Mouse (Mus musculus) liver, embryonic 12.5 days (tissue): ENCODE data around the gene Vps51. TPM values are rescaled to one million over a fixed set of nuclear protein-coding genes. Genes with fewer than 3 reads are reported as not detected.

Experiments
- ATAC-seq: fragments of 200-750 bp; cut with Nextera tagmentation; 2 replicates; pipeline ENCODE4 v1.8.0; 2017; ENCODE audit warnings: moderate number of reproducible peaks, mild to moderate bottlenecking, moderate library complexity
- H3K27ac ChIP-seq: fragments of 300-500 bp; sonication (generic); 2 replicates; pipeline ENCODE4 v1.5.1; 2016; ENCODE audit warnings: mild to moderate bottlenecking
- H3K27me3 ChIP-seq: fragments of 300-500 bp; sonication (generic); replicated peaks from 2 replicates; pipeline ENCODE4 v1.6.1; 2016; ENCODE audit warnings: mild to moderate bottlenecking, moderate library complexity
- H3K36me3 ChIP-seq: fragments of 300-500 bp; sonication (generic); 2 replicates; pipeline ENCODE4 v1.6.1; 2016; ENCODE audit warnings: mild to moderate bottlenecking, moderate library complexity
- H3K4me1 ChIP-seq: fragments of 300-500 bp; sonication (generic); 2 replicates; pipeline ENCODE4 v1.6.1; 2016
- H3K4me2 ChIP-seq: fragments of 300-500 bp; sonication (generic); 2 replicates; pipeline ENCODE4 v1.6.1; 2016; ENCODE audit warnings: mild to moderate bottlenecking, moderate library complexity
- H3K4me3 ChIP-seq: fragments of 300-500 bp; sonication (generic); 2 replicates; pipeline ENCODE4 v1.5.1; 2016; ENCODE audit warnings: mild to moderate bottlenecking, moderate library complexity
- H3K9ac ChIP-seq: fragments of 300-500 bp; sonication (generic); 2 replicates; pipeline ENCODE4 v1.6.1; 2016; ENCODE audit warnings: mild to moderate bottlenecking, moderate library complexity
- H3K9me3 ChIP-seq: fragments of 300-500 bp; sonication (generic); replicated peaks from 2 replicates; pipeline ENCODE4 v1.6.1; 2016; ENCODE audit warnings: mild to moderate bottlenecking, moderate library complexity
- WGBS: fragments of 180-500 bp; shearing (Covaris S2); methylation state at CpG from one replicate; pipeline ENCODE4 v1.1.7; 2016; ENCODE audit not compliant: insufficient replicate concordance; 5-methylcytosine and 5-hydroxymethylcytosine counted together
- polyA plus RNA-seq: library from polyadenylated mRNA; unstranded; fragments of >200 nt; fragmentation: Nextera tagmentation; extraction: Ambion mirVana; gene quantifications from 2 replicates; pipeline ENCODE4 v1.2.1, GENCODE M21; 2016

The Vps51 gene
- polyA plus RNA-seq, 1 experiment from 2014 or later = 35.8 TPM

DNA sequence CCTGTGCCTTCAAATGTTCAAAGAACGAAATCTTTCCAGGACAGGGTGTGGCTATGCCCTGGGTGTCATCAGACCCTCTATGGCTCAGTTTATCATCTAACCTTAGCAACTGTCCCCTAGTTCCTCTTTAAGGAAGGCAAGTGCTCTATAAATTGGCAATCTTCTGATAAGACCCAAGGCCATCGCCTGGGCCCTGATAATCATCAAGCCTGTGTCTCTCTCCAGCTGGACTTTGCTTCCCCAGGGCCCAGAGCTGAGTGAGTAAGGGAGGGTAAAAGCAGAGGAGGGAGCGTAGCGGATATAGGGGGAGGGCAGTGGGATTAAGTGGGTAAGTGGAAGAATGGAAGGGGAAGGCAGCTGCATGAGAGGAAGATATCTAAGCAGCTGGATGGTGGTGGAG lies 27.4 kb upstream of the Vps51 start:
- Histone ChIP-seq H3K9me3 (no peaks in the 10 kb centered on the region), H3K27ac (0 out of 2 replicates have a peak overlapping the region, but pooled peaks have one; percentile 8), H3K9ac (no peak overlapping the region), H3K4me2 (no peak overlapping the region), H3K36me3 (peaks cover 8% of the 10 kb centered on the region; the same call in 1 of the 2 replicates), H3K4me3 (no peak overlapping the region), H3K27me3 (no peaks in the 10 kb centered on the region), H3K4me1 (peaks cover 51% of the 10 kb centered on the region)
- 28% methylated on average over 4 of the region's 4 CpGs for WGBS
- ATAC-seq = no peak

DNA sequence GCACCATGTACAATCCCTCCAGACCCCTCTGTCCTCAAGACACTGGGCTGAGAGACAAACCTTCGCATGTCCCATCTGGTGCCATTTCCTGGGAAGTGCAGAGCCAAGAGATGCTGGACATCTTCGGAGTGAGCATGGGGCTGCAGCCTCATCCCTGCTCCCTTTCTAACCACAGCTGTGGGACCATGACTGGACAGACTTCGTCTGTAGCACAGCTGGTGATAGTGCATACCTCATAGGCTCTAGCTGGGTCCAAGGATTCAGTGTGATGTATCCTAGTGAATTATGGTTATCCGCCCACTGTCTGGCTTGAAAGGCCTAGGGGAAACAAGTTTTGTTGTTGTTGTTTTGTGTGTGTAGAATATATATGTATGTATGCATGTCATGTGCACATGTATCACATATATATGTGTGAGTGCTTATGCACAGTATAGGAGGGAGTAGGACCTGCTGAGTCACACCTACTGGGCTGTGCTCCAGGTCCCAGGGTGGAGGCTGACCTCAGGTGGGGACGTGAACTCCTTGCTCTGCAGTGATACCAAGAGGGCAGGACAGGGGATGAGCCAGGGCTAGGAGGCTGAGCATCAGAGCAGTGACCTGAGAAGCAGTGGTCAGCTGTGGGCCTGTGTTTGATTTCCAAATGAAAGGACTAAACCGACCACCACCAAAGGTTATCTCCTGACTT lies 25.3 kb upstream of the Vps51 start:
- H3K9ac ChIP-seq = no peak overlapping the region
- no peaks in the 10 kb centered on the region for H3K27me3 ChIP-seq
- no peak overlapping the region for H3K4me3 ChIP-seq
- peaks cover 53% of the 10 kb centered on the region for H3K4me1 ChIP-seq
- peak overlapping the region; percentile 52 for H3K27ac ChIP-seq
- ATAC-seq = peak; percentile 87
- no peaks in the 10 kb centered on the region for H3K9me3 ChIP-seq
- no peak overlapping the region for H3K4me2 ChIP-seq
- 68% methylated on average over 6 of the region's 6 CpGs for WGBS
- peaks cover 28% of the 10 kb centered on the region for H3K36me3 ChIP-seq

DNA sequence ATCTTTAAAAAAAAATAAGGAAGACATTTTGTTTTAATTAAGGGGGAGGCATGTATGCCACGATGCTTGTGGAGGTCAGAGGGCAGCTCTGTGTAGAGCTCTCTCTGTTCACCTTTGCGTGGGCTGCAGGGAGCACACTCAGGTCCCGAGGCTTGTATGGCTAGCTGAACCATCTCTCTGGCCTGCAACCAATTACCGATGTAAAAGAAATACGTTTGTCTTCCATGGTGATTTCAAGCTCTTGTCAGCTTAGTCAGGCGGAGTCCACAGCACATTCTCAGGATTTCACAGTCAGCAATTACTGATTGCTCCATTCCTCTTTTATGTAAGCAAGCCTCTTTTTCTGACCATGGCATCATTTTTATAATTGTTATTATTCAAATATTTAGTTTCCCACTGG lies 24.2 kb upstream of the Vps51 start:
- Histone ChIP-seq H3K27ac (no peak overlapping the region), H3K4me3 (no peak overlapping the region), H3K27me3 (no peaks in the 10 kb centered on the region), H3K4me2 (no peak overlapping the region), H3K9ac (no peak overlapping the region), H3K36me3 (peaks cover 34% of the 10 kb centered on the region), H3K4me1 (peaks cover 50% of the 10 kb centered on the region), H3K9me3 (no peaks in the 10 kb centered on the region)
- WGBS = 76% methylated on average over 6 of the region's 6 CpGs
- ATAC-seq = no peak

DNA sequence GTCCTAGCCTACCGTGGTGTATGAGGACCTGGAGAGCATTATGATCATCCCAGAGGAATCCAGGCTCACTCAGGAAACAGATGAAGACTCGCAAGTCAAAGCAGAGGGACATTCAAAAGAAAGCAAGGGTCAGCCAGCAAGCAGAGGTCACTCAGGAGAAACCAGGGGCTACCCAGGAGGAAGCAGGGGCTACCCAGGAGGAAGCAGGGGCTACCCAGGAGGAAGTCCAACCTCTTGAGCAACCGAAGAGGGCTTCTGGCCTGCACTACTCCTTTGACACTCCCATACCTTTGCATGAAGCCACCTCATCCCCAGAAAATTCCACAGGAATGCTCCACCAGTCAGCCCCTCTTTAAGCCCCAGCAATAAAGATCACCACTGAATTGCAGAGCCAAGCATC lies 20.8 kb upstream of the Vps51 start:
- Histone ChIP-seq H3K4me1 (peaks cover 28% of the 10 kb centered on the region), H3K27me3 (no peaks in the 10 kb centered on the region), H3K4me3 (no peak overlapping the region), H3K9ac (no peak overlapping the region), H3K4me2 (no peak overlapping the region), H3K27ac (no peak overlapping the region), H3K9me3 (no peaks in the 10 kb centered on the region), H3K36me3 (peaks cover 67% of the 10 kb centered on the region)
- WGBS = 58% methylated on average over 3 of the region's 3 CpGs
- no peak for ATAC-seq

DNA sequence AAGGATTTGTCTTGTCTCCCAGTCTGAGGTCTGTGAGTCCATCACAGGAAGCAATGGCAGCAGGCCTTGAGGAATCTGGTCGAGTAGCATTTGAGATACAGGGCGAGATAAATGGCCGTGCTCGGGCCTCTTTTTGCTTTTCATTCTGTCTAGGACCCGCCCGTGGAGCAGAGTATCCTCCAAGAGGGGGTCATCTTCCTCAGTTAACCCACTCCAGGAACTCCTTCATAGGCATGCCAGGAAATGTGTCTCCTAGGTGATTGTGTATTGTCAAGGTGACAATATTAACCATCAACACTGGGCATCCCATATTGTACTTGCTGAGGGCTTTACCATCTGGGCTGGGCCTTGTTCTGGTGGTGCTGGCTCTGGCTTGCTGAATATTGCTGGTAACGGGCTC lies 17.1 kb upstream of the Vps51 start, which contains the start of gene AC131692.1:
AC131692.1 (plus strand) TSS at position 301 of the 400 bp plus-strand sequence.
- Histone ChIP-seq H3K27ac (no peak within 1 kb of the TSS), H3K4me1 (peaks cover 4% of the 10 kb centered on the region; the same call in 1 of the 2 replicates), H3K9ac (no peak within 1 kb of the TSS), H3K4me2 (no peak within 1 kb of the TSS), H3K27me3 (no peaks in the 10 kb centered on the region), H3K9me3 (no peaks in the 10 kb centered on the region), H3K4me3 (no peak within 1 kb of the TSS), H3K36me3 (peaks cover 93% of the 10 kb centered on the region)
- no peak for ATAC-seq
- WGBS = 82% methylated on average over 7 of the region's 7 CpGs

DNA sequence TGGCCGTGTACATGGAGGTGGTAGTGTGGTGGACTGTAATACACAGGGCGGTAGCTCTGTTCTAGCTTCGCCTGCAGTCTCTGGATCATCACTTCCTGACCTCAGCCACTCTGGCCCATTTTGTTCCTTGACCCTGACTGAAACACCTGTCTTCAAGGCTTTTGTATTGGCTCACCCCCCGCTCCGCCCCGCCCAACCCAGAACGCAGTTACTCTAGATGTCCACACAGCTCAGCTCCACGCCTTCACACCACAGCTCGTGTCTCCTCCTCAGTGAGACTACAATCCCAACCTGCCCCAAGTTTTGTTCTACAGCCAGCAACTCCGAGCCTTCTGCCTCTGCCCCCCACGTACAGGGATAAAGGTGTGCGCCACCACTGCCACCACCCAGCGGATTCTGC lies 11.8 kb upstream of the Vps51 start:
- H3K9me3 ChIP-seq = no peaks in the 10 kb centered on the region
- no peaks in the 10 kb centered on the region for H3K27me3 ChIP-seq
- H3K36me3 ChIP-seq = peaks cover 81% of the 10 kb centered on the region
- H3K4me3 ChIP-seq = no peak overlapping the region
- WGBS = 92% methylated on average over 13 of the region's 13 CpGs
- H3K9ac ChIP-seq = no peak overlapping the region
- H3K4me1 ChIP-seq = peaks cover 23% of the 10 kb centered on the region
- no peak for ATAC-seq
- H3K27ac ChIP-seq = no peak overlapping the region
- H3K4me2 ChIP-seq = no peak overlapping the region

DNA sequence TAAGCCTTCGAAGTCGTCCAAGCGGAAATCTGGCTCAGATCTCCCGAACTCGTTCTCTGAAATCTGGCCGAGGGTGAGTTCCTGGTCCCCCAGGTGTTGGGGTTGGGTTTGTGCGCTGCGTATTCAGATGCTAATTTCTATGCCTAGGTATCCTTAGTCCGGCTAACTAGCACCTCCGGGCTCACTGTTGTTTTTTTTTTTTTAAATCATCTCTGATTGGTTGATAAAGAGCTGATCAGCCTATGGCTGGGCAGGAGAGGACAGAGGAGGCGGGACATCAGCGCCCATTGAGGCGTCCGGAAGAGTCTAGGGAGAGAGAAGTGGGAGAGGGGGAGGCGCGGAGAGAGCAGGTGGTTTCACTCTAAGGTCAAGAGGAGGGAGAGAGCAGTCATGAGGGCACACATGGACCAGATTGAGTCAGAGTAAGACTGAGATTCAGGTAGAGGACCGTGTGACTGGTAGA lies 8.4 kb upstream of the Vps51 start:
- H3K9me3 ChIP-seq = no peaks in the 10 kb centered on the region
- no peaks in the 10 kb centered on the region for H3K27me3 ChIP-seq
- peak overlapping the region; percentile 86 for H3K9ac ChIP-seq
- H3K27ac ChIP-seq = peak overlapping the region; percentile 91
- 0% methylated on average over 17 of the region's 17 CpGs for WGBS
- peaks cover 76% of the 10 kb centered on the region for H3K36me3 ChIP-seq
- peak overlapping the region; percentile 89 for H3K4me2 ChIP-seq
- peak overlapping the region; percentile 82 for H3K4me3 ChIP-seq
- peak; percentile 79 for ATAC-seq
- H3K4me1 ChIP-seq = peaks cover 34% of the 10 kb centered on the region

DNA sequence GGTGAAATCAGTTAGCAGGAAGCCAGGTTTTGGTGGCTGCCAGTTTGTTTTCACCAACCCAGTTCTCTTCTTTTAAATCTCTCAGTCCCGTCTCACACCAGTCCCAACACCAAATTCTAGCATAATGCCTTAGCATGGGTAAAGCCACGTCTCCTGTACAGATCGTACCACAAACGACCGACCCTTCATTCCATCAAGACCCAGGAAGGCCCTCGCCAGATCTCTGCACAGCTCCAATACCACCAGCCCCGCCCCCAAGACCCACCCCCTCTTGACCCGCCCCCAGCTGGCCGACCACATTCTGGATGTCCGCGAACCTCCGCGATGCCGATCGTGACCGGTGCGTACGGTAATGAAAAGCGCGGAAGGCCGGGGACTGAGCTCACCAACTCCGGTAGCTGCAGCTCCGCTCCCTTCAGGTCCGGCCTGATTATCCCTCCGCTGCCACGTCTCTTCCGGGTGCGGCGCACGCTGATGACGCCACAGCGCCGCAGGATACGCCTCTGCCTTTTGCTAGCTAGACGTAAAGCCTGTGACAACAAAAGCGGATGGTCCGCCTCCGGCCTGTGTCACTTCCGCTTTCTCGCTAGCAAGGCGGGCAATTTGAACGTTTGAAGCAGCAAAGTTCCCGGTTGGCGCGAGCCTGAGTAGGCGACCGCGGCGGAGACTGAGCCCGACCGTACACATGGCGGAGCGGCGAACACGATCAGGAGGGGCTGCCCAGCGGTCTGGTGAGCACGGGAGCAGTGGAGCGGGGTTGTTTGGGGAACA lies 7.6 kb upstream of the Vps51 start, which contains the start of the genes Zfpl1 and Cdca5:
Zfpl1 (minus strand) TSS at position 479 of the 771 bp plus-strand sequence.
Cdca5 (plus strand) TSS at position 506 of the 771 bp plus-strand sequence.
- peak; percentile 86 for ATAC-seq
- H3K27ac ChIP-seq = peak within 1 kb of the TSS; percentile 91
- peak within 1 kb of the TSS; percentile 89 for H3K4me2 ChIP-seq
- H3K9me3 ChIP-seq = no peaks in the 10 kb centered on the region
- H3K9ac ChIP-seq = peak within 1 kb of the TSS; percentile 86
- H3K36me3 ChIP-seq = peaks cover 76% of the 10 kb centered on the region
- under 1% methylated on average over 58 of the region's 58 CpGs for whole genome bisulfite sequencing
- peaks cover 34% of the 10 kb centered on the region for H3K4me1 ChIP-seq
- H3K4me3 ChIP-seq = peak within 1 kb of the TSS; percentile 82
- H3K27me3 ChIP-seq = no peaks in the 10 kb centered on the region

DNA sequence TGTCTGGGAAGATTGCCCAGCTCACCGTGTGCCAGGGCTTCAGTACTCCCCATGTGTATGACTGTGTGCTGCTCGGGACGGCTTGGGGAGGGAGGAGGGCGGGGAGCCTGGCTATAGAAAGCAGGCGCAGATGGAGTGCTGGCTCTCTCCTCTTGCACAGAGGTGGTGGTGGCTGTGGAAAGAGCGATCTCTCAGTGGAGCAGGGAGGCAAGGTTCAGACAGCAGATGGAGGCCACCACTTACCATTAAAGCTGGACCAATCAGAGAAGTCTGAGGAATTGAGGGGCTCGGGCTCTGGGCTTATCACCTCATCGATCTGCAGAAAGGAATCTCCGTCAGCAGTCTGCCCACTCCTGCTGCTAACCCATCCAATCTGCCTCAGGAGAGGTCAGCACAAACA lies 5.1 kb upstream of the Vps51 start, which contains the start of gene Gm28374:
Gm28374 (minus strand) TSS at position 101 of the 400 bp plus-strand sequence.
- H3K9me3 ChIP-seq = no peaks in the 10 kb centered on the region
- H3K4me3 ChIP-seq = no peak within 1 kb of the TSS
- peaks cover 52% of the 10 kb centered on the region for H3K36me3 ChIP-seq
- 83% methylated on average over 9 of the region's 9 CpGs for WGBS
- no peak within 1 kb of the TSS for H3K9ac ChIP-seq
- H3K27me3 ChIP-seq = no peaks in the 10 kb centered on the region
- no peak within 1 kb of the TSS for H3K27ac ChIP-seq
- H3K4me2 ChIP-seq = no peak within 1 kb of the TSS
- ATAC-seq = no peak
- peaks cover 43% of the 10 kb centered on the region for H3K4me1 ChIP-seq

DNA sequence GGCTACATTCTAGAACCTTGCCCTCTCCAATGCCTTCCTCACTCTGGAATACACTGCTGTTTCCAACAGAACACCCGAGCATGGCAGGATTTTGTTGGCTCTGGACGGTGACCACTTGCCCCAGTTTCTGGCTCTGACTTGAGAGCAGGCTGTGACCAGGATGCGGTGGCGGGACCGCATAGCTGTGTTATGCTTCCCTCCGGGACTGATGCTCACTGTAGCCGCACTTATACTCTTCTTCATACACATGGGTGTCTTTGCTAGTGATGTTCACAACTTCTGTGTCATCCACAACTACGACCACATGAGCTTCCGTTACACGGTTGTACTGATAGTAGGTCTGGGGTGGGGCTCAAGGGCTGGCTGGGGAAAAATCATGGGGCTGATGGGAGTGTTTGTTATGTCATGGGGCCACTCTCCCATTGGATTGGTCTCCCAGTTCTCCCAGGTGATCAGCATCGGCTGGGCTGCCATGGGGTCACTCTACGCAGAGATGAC lies 3.0 kb upstream of the Vps51 start, which contains the start of gene Tmem262:
Tmem262 (plus strand) TSS at position 51 of the 498 bp plus-strand sequence.
- 80% methylated on average over 12 of the region's 12 CpGs for WGBS
- no peak within 1 kb of the TSS for H3K4me2 ChIP-seq
- H3K36me3 ChIP-seq = peaks cover 42% of the 10 kb centered on the region
- no peaks in the 10 kb centered on the region for H3K27me3 ChIP-seq
- no peak for ATAC-seq
- H3K9me3 ChIP-seq = no peaks in the 10 kb centered on the region
- no peak within 1 kb of the TSS for H3K9ac ChIP-seq
- peaks cover 45% of the 10 kb centered on the region for H3K4me1 ChIP-seq
- no peak within 1 kb of the TSS for H3K4me3 ChIP-seq
- H3K27ac ChIP-seq = no peak within 1 kb of the TSS

DNA sequence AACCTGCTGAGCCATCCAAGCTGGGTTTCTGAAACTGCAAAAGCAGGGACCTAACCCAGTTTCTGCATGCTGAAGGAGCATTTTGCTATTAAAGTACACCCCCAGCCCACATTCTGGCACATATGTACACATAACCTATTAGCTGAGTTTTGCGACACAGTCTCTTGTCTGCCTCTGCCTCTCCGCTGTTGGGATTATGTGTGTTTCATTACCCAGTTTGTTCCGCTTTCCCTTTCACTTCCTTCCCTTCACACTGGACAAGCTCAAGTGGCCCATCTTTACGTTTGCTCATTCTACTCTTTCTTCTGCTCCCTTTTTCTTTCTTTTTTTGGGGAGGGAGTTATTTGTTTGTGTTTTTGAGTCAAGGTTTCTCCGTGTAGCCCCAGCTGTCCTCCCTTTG lies 3.1 kb downstream of the Vps51 start:
- ATAC-seq = no peak
- no peak overlapping the region for H3K4me3 ChIP-seq
- no peaks in the 10 kb centered on the region for H3K9me3 ChIP-seq
- no peak overlapping the region for H3K27ac ChIP-seq
- H3K36me3 ChIP-seq = peaks cover 57% of the 10 kb centered on the region
- H3K27me3 ChIP-seq = no peaks in the 10 kb centered on the region
- no peak overlapping the region for H3K9ac ChIP-seq
- 87% methylated on average over 5 of the region's 5 CpGs for WGBS
- H3K4me1 ChIP-seq = peaks cover 31% of the 10 kb centered on the region
- no peak overlapping the region for H3K4me2 ChIP-seq

DNA sequence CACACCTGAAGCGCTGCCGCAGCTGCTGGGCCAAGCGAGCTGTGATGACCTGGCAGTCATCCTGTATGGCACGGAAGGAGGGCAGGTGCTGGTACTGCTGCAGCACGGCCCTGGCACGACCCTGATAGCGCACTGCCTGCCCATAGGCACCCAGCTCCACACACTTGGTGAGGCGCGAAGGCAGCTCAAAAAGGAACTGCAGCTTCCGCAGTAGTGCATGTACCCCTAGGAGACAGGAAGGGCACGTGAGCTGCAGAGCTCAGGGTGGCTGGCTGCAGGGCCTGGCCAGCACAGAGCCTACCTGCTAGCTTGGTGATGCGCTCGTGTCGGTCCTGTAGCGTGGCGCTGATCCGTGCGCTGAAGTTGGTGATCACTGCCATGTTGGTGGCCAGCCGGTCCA lies 5.8 kb downstream of the Vps51 start:
- no peak for ATAC-seq
- Histone ChIP-seq H3K27me3 (no peaks in the 10 kb centered on the region), H3K9ac (no peak overlapping the region), H3K36me3 (peaks cover 64% of the 10 kb centered on the region), H3K9me3 (no peaks in the 10 kb centered on the region), H3K4me1 (peaks cover 38% of the 10 kb centered on the region), H3K4me3 (no peak overlapping the region), H3K27ac (no peak overlapping the region), H3K4me2 (no peak overlapping the region)
- 86% methylated on average over 19 of the region's 19 CpGs for WGBS
